Mouse (Mus musculus) ES-Bruce4 (cell line): ENCODE measurements at regions not wholly inside any gene's neighbourhood (a gene's known extent, or its start where the extent isn't known, plus 50 kb on each side); places are given as distances from the start of the nearest gene placed in this dataset.

Experiments used
- H3K27ac ChIP-seq: 2 replicates; pipeline ENCODE4 v1.5.1; 2012; ENCODE audit warnings: low read length, inconsistent platforms; ENCODE audit not compliant: insufficient read depth
- H3K27me3 ChIP-seq: 2 replicates; pipeline ENCODE4 v1.6.1; 2012; ENCODE audit warnings: mild to moderate bottlenecking, low read length, inconsistent platforms; ENCODE audit not compliant: control insufficient read depth, poor library complexity, insufficient read depth, severe bottlenecking
- H3K36me3 ChIP-seq: 2 replicates; pipeline ENCODE4 v1.6.1; 2012; ENCODE audit warnings: inconsistent platforms, mild to moderate bottlenecking, low read length, moderate library complexity; ENCODE audit not compliant: control insufficient read depth, poor library complexity, insufficient read depth, severe bottlenecking
- H3K4me1 ChIP-seq: one replicate; pipeline ENCODE4 v1.8.1; 2011; ENCODE audit warnings: low read length; ENCODE audit not compliant: control insufficient read depth, insufficient read depth
- H3K4me3 ChIP-seq: 2 replicates; pipeline ENCODE4 v1.5.1; 2011; ENCODE audit warnings: low read depth, mild to moderate bottlenecking, low read length
- H3K9ac ChIP-seq: 2 replicates; pipeline ENCODE4 v1.6.1; 2012; ENCODE audit warnings: low read depth, mild to moderate bottlenecking, inconsistent platforms; ENCODE audit not compliant: poor library complexity, severe bottlenecking
- H3K9me3 ChIP-seq: replicated peaks from 2 replicates; pipeline ENCODE4 v1.6.1; 2012; ENCODE audit warnings: mild to moderate bottlenecking, low read length, inconsistent platforms; ENCODE audit not compliant: control insufficient read depth, poor library complexity, insufficient read depth, severe bottlenecking
- CTCF ChIP-seq: IDR thresholded peaks from one replicate; pipeline ENCODE4 v1.8.1; 2011; ENCODE audit warnings: low read depth, low read length
- EP300 ChIP-seq: IDR thresholded peaks from 2 replicates; pipeline ENCODE4 v1.6.1; 2011; ENCODE audit warnings: low read depth, low read length; ENCODE audit not compliant: insufficient read depth
- POLR2A ChIP-seq: IDR thresholded peaks from one replicate; pipeline ENCODE4 v1.8.1; 2011; ENCODE audit warnings: low read length; ENCODE audit not compliant: insufficient read depth

GRCm38 (mm10) chr10:84075581-84075980, 352.9 kb downstream of the 1500009L16Rik start:
- Histone ChIP-seq H3K4me1 (no peaks in the 10 kb centered on the region), H3K36me3 (no peaks in the 10 kb centered on the region), H3K4me3 (no peak overlapping the region), H3K27ac (no peak overlapping the region), H3K9me3 (0 out of 2 replicates have a peak, but pooled peaks cover 3% of the 10 kb centered on the region), H3K27me3 (no peaks in the 10 kb centered on the region; the same call in 1 of the 2 replicates), H3K9ac (no peak overlapping the region)
- no peak for TF ChIP-seq CTCF
- TF ChIP-seq POLR2A, result no peak
- no peak for TF ChIP-seq EP300

DNA sequence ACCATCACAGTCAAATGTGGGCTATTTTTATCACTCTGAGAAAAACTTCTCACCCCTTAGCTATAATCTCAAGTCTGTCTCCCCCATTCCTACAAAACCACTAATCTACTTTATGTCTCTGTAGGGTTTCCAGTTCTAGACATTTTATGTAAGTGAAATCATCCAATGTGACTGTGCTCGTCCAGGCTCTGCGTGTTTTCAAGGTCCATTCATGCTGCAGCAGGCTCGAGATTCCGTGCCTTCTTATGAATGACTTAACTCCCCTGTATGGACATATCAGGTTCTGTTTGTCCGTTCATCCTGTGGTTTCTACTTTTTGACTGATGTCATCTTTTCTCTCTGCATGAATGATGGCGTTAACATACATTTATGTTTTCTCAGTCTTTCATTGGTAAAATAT, 357.6 kb downstream of the 1500009L16Rik start:
- H3K27ac ChIP-seq, result no peak overlapping the region
- no peaks in the 10 kb centered on the region for H3K36me3 ChIP-seq
- 0 out of 2 replicates have a peak, but pooled peaks cover 3% of the 10 kb centered on the region for H3K9me3 ChIP-seq
- no peaks in the 10 kb centered on the region for H3K4me1 ChIP-seq
- TF ChIP-seq EP300 (no peak), CTCF (no peak), POLR2A (no peak)
- no peak overlapping the region for H3K4me3 ChIP-seq
- no peak overlapping the region for H3K9ac ChIP-seq
- no peaks in the 10 kb centered on the region for H3K27me3 ChIP-seq

GRCm38 (mm10) chr10:84081673-84082072, 358.7 kb downstream of the Nuak1 start:
- Histone ChIP-seq H3K9ac (no peak overlapping the region), H3K4me1 (no peaks in the 10 kb centered on the region), H3K4me3 (no peak overlapping the region), H3K36me3 (no peaks in the 10 kb centered on the region), H3K27ac (no peak overlapping the region), H3K9me3 (0 out of 2 replicates have a peak, but pooled peaks cover 3% of the 10 kb centered on the region), H3K27me3 (no peaks in the 10 kb centered on the region)
- no peak for TF ChIP-seq CTCF
- TF ChIP-seq EP300, result no peak
- no peak for TF ChIP-seq POLR2A

DNA sequence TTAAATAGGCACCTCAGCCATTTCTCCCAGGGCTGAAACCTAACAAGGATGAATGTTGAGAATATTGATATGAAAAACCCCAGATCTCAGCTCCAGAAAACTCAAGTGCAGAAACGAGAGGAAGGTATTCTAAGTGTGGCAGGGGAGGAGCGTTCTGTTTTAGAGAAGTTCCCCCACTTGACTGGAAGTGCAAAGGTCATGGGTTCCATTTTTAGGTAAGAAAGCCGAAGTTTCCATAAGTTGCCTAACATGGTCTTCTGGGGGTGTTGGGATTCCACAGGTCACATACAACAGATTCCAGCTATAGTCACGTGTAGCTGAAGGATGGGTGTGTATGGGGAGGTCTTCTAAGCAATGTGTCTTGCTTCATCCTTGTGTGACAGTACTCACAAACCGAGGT, 352.9 kb downstream of the Nuak1 start:
- no peaks in the 10 kb centered on the region for H3K9me3 ChIP-seq
- no peak overlapping the region for H3K27ac ChIP-seq
- H3K27me3 ChIP-seq, result no peaks in the 10 kb centered on the region
- no peaks in the 10 kb centered on the region for H3K36me3 ChIP-seq
- no peak overlapping the region for H3K9ac ChIP-seq
- TF ChIP-seq EP300, result no peak
- no peaks in the 10 kb centered on the region for H3K4me1 ChIP-seq
- H3K4me3 ChIP-seq, result no peak overlapping the region

- H3K9me3 ChIP-seq, result no peaks in the 10 kb centered on the region
- H3K27ac ChIP-seq, result no peak overlapping the region
- H3K4me1 ChIP-seq, result no peaks in the 10 kb centered on the region
- H3K36me3 ChIP-seq, result no peaks in the 10 kb centered on the region
- H3K4me3 ChIP-seq, result no peak overlapping the region
- TF ChIP-seq CTCF, result no peak
- TF ChIP-seq POLR2A, result no peak
- TF ChIP-seq EP300, result no peak
- H3K9ac ChIP-seq, result no peak overlapping the region
- H3K27me3 ChIP-seq, result no peaks in the 10 kb centered on the region
Observed at GRCm38 (mm10) chr10:84087929-84088328, 352.5 kb downstream of the Nuak1 start.

- Histone ChIP-seq H3K36me3 (no peaks in the 10 kb centered on the region), H3K27me3 (no peaks in the 10 kb centered on the region), H3K4me1 (no peaks in the 10 kb centered on the region), H3K9me3 (no peaks in the 10 kb centered on the region), H3K27ac (no peak overlapping the region), H3K4me3 (no peak overlapping the region), H3K9ac (no peak overlapping the region)
- TF ChIP-seq EP300, result no peak
- no peak for TF ChIP-seq CTCF
- no peak for TF ChIP-seq POLR2A
Observed at GRCm38 (mm10) chr10:84088799-84089778, 351.3 kb downstream of the Nuak1 start.
